Mouse (Mus musculus) gastrocnemius, postnatal 25 days (tissue): ENCODE results near the gene Nrbp1. TPM values are rescaled to one million over a fixed set of nuclear protein-coding genes. Genes with fewer than 3 reads are reported as not detected.

Experiments used
- DNase-seq: peaks from one replicate; pipeline ENCODE4 v3.0.0; 2022
- total RNA-seq, 2 experiments: library from RNA; stranded (reverse); gene quantifications; 1 replicate in 1 of 2; 2 replicates in 1 of 2; pipeline ENCODE4 v1.2.3; 2021

The Nrbp1 gene
- total RNA-seq, 2 experiments from 2014 or later = 52.2 to 55.9 TPM

- DNase-seq = no peak
Measured at GRCm38 (mm10) chr5:31257616-31258015, 17.0 kb downstream of the Nrbp1 start.

- no peak for DNase-seq
Measured at GRCm38 (mm10) chr5:31266101-31266500, 25.4 kb downstream of the Nrbp1 start.

GRCm38 (mm10) chr5:31267686-31268085 lies 27.0 kb downstream of the Nrbp1 start:
- DNase-seq = no peak

- no peak for DNase-seq
Measured at GRCm38 (mm10) chr5:31273018-31273417, 32.4 kb downstream of the Nrbp1 start.

DNA sequence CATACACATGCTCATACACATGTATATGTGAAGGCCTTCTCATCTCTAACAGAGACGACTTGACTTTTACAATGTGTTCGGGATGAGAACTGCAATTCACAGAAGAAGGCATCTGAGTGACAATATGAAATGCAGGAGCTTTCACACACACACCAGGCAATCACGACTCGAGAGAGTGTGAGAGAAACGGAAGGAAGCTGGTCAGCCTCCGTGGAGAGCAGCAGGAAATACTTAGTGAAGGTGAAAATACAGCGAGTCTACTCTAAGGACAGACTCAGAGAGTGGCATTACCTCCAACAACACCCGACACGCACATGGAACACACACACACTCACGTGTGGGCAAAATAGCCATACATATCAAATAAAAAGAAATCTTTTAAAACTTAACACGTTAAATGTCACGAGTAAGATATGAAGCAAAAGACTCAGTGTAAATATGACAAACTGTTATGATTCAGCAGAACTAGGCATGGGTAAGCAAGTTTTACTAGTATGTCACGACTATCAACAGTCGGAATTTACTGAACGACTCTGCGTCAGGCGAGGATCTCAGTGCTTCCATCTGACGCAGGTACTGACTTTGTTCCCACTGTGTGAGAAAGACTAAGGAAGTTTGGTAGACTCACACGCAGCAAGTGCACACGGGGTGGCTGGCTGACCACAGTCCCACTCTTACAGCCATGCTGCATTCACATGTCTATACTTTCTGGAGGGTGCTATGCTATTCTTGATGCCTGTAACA lies 38.8 kb downstream of the Nrbp1 start:
- DNase-seq = no peak

DNA sequence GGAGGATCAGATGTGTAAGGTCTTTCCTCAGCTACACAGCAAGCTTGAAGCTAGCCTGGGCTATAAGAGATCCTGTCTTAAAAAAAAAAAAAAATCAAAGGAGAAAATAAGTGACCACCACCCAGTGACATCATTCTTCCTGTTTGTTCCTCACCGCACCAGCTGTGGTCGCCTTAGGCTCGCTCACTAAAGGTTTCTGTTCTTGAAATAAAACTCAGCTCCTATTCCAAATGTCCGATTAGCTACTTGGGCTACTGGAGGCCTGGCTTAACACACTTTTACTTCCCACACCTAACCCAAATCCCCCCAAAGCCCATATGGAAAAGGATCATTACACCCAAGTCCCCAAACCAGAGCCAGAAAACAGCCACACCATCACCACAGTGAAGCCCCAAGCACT lies 47.6 kb downstream of the Nrbp1 start:
- no peak for DNase-seq

DNA sequence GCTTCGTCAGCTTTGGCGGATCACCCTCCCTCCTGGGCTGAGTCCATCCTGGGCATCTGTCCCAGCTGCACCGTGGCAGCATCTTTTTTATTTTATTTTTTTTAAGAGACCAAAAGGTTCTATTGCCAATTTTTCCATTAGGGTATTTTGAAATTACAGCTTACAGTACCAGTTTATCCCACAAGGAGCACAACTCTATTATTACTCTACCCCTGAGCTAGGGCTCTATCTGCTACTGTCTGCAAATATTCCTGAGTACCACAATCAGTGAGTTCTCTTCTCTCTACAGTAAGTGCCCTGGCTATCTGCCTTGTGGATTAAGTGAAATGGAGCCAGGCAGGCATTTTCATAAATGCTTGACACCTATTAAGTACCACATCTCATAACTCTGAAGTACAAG lies 48.0 kb downstream of the Nrbp1 start:
- DNase-seq = no peak

GRCm38 (mm10) chr5:31289626-31290230 lies 49.1 kb downstream of the Nrbp1 start:
- no peak for DNase-seq

GRCm38 (mm10) chr5:31290521-31291360 lies 50.1 kb downstream of the Nrbp1 start, which contains the start of gene Ift172:
Gene Ift172 (minus strand): TSS chr5:31291116.
- DNase-seq = peak; percentile 95

DNA sequence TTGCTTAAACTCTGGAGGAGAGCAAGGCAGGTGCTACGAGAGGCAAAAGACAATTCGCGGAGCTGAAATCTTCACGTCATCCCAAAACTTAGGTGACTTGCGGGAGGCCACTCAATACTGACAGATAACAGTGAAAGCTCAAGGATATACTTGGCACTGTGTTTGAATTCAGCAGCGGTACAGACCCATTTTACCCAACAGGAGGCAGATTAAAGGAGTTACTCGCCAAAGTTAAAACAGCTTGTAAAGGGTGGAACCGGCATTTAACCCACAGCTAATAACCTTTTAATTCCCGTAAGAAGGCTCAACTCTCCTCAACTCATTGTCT lies 50.7 kb downstream of the Nrbp1 start:
- DNase-seq = no peak

- no peak for DNase-seq
Measured at GRCm38 (mm10) chr5:31294964-31295605, 54.4 kb downstream of the Nrbp1 start.

- DNase-seq = peak; percentile 25
Measured at GRCm38 (mm10) chr5:31295606-31296141, 55.0 kb downstream of the Nrbp1 start, which contains the start of gene Fndc4. Gene Fndc4 (minus strand): TSS chr5:31296080.

GRCm38 (mm10) chr5:31297047-31297757 lies 56.5 kb downstream of the Nrbp1 start, which contains the start of gene Gckr:
Gene Gckr (plus strand): TSS chr5:31297443.
- no peak for DNase-seq

DNA sequence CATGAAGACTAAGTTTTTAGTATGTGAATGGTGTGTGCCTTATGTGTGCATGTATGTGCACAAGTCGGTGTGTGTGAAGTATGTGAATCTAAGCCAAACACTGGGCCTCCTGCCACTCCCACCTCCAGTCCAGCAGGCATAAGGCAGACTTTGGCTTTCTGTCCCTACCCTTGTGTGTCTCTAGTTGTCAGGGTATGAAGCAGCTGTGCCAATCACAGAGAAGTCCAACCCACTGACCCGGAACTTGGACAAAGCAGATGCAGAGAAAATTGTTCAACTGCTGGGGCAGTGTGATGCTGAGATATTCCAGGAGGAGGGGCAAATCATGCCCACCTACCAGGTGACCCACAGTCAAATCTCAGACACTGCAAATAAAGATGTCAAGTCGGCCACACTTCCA lies 57.3 kb downstream of the Nrbp1 start:
- no peak for DNase-seq

- DNase-seq = no peak
Measured at GRCm38 (mm10) chr5:31298486-31298885, 57.8 kb downstream of the Nrbp1 start.

Other genes starting within 250 kb of the Nrbp1 start
- 10 to 100 TPM; 41.8 to 44.4 TPM for gene Atraid, start 192.6 kb upstream of the Nrbp1 start, total RNA-seq
- 1 to 10 TPM; 2.5 to 3.5 TPM for gene Slc5a6, start 191.9 kb upstream of the Nrbp1 start, total RNA-seq
- gene Cad, start 186.1 kb upstream of the Nrbp1 start, total RNA-seq = 10 to 100 TPM; 19.3 to 25.1 TPM
- not detected for gene Dnajc5g, start 134.6 kb upstream of the Nrbp1 start, total RNA-seq
- under 1 TPM in 1 of 2 experiments, not detected in 1; 0.13 TPM for gene Slc30a3, start 132.6 kb upstream of the Nrbp1 start, total RNA-seq
- 100 to 1,000 TPM; 303 to 342 TPM for gene Trim54, start 124.2 kb upstream of the Nrbp1 start, total RNA-seq
- gene Ucn, start 102.0 kb upstream of the Nrbp1 start, total RNA-seq = not detected
- 10 to 100 TPM; 22.9 to 25.6 TPM for gene Mpv17, start 86.6 kb upstream of the Nrbp1 start, total RNA-seq
- gene Gm29609, start 61.0 kb upstream of the Nrbp1 start, total RNA-seq = under 1 TPM; 0.26 to 0.35 TPM
- 10 to 100 TPM; 21.8 to 24.5 TPM for gene Gtf3c2, start 60.7 kb upstream of the Nrbp1 start, total RNA-seq
- 10 to 100 TPM; 28.3 to 31.1 TPM for gene Snx17, start 47.6 kb upstream of the Nrbp1 start, total RNA-seq
- 10 to 100 TPM; 51.5 to 63.1 TPM for gene Eif2b4, start 47.4 kb upstream of the Nrbp1 start, total RNA-seq
- 1 to 10 TPM; 5.4 to 5.7 TPM for gene Zfp513, start 38.6 kb upstream of the Nrbp1 start, total RNA-seq
- gene Ppm1g, start 20.2 kb upstream of the Nrbp1 start, total RNA-seq = 10 to 100 TPM; 32.6 to 35.4 TPM
- gene Gm9970, start 368 bp downstream of the Nrbp1 start, total RNA-seq = not detected
- gene Krtcap3, start 10.8 kb downstream of the Nrbp1 start, total RNA-seq = 1 to 10 TPM; 1.8 to 1.9 TPM
- gene Ift172, start 50.3 kb downstream of the Nrbp1 start, total RNA-seq = 10 to 100 TPM; 21.0 to 24.4 TPM
- gene Fndc4, start 55.2 kb downstream of the Nrbp1 start, total RNA-seq = 1 to 10 TPM; 1.5 to 3.1 TPM
- not detected for gene Gckr, start 56.6 kb downstream of the Nrbp1 start, total RNA-seq
- gene Zfp512, start 211.6 kb downstream of the Nrbp1 start, total RNA-seq = 10 to 100 TPM in 1 of 2 experiments, 1 to 10 TPM in 1; 9.2 to 10.0 TPM
- gene 4930548H24Rik, start 244.9 kb downstream of the Nrbp1 start, total RNA-seq = not detected